Mouse (Mus musculus): ENCODE measurements around the gene Slc7a5.

- TF ChIP-seq POLR2A (IDR thresholded peaks at IDR 0.05; ENCODE audit: control insufficient read depth, low read depth, low read length) (no peak), CTCF (IDR thresholded peaks at IDR 0.05; ENCODE audit: control insufficient read depth, insufficient read depth, insufficient replicate concordance, low read depth, low read length) (no peak)
Observed at GRCm38 (mm10) chr8:121934923-121935322, 27.4 kb upstream of the Slc7a5 start.

Data from testis, adult 2 months (tissue).